Mouse (Mus musculus): ENCODE data around the gene Zfp423.

The Zfp423 gene

GRCm38 (mm10) chr8:87664217-87664509 lies 295.2 kb downstream of the Zfp423 start:
- no peak for DNase-seq (ENCODE audit: low read depth)

GRCm38 (mm10) chr8:87663349-87664216 lies 295.8 kb downstream of the Zfp423 start:
- peak; percentile 47 for DNase-seq (ENCODE audit: low read depth)

GRCm38 (mm10) chr8:87662811-87663341 lies 296.5 kb downstream of the Zfp423 start:
- DNase-seq (ENCODE audit: low read depth), result no peak

GRCm38 (mm10) chr8:87662307-87662771 lies 297.1 kb downstream of the Zfp423 start:
- DNase-seq (ENCODE audit: low read depth), result no peak

- DNase-seq (ENCODE audit: low read depth), result no peak
Observed at GRCm38 (mm10) chr8:87660916-87661910, 298.2 kb downstream of the Zfp423 start.

- no peak for DNase-seq (ENCODE audit: low read depth)
Observed at GRCm38 (mm10) chr8:87660029-87660915, 299.1 kb downstream of the Zfp423 start.

- DNase-seq (ENCODE audit: low read depth), result no peak
Observed at GRCm38 (mm10) chr8:87657488-87657887, 301.9 kb downstream of the Zfp423 start.

- peak; percentile 71 for DNase-seq (ENCODE audit: low read depth)
Observed at GRCm38 (mm10) chr8:87656484-87657230, 302.7 kb downstream of the Zfp423 start.

GRCm38 (mm10) chr8:87655946-87656345 lies 303.4 kb downstream of the Zfp423 start:
- DNase-seq (ENCODE audit: low read depth), result no peak

GRCm38 (mm10) chr8:87647781-87648180 lies 311.6 kb downstream of the Zfp423 start:
- no peak for DNase-seq (ENCODE audit: low read depth)

- DNase-seq (ENCODE audit: low read depth), result no peak
Observed at GRCm38 (mm10) chr8:87645829-87646483, 313.4 kb downstream of the Zfp423 start.

GRCm38 (mm10) chr8:87645371-87645770 lies 314.0 kb downstream of the Zfp423 start:
- DNase-seq (ENCODE audit: low read depth), result no peak

GRCm38 (mm10) chr8:87640930-87641329 lies 318.5 kb downstream of the Zfp423 start:
- no peak for DNase-seq (ENCODE audit: low read depth)

- DNase-seq (ENCODE audit: low read depth), result no peak
Observed at GRCm38 (mm10) chr8:87636226-87636742, 323.1 kb downstream of the Zfp423 start.

GRCm38 (mm10) chr8:87631776-87632175 lies 327.6 kb downstream of the Zfp423 start:
- DNase-seq (ENCODE audit: low read depth), result no peak

GRCm38 (mm10) chr8:87629656-87630055 lies 329.7 kb downstream of the Zfp423 start:
- no peak for DNase-seq (ENCODE audit: low read depth)

- DNase-seq (ENCODE audit: low read depth), result no peak
Observed at GRCm38 (mm10) chr8:87621181-87621580, 338.2 kb downstream of the Zfp423 start.

- no peak for DNase-seq (ENCODE audit: low read depth)
Observed at GRCm38 (mm10) chr8:87620225-87620624, 339.2 kb downstream of the Zfp423 start.

- no peak for DNase-seq (ENCODE audit: low read depth)
Observed at GRCm38 (mm10) chr8:87619529-87619928, 339.9 kb downstream of the Zfp423 start.

GRCm38 (mm10) chr8:87619118-87619517 lies 340.3 kb downstream of the Zfp423 start:
- DNase-seq (ENCODE audit: low read depth), result no peak
